ENCODE assay signal across 8 mouse cellular contexts in genomic region chr1:65185524-65186205, GRCm38 (mm10). TPM values are rescaled to one million over a fixed set of nuclear protein-coding genes. Genes with fewer than 3 reads are reported as not detected.
DNase-seq lines count a peak whose midpoint lies in the region; ATAC-seq lines count a peak whose summit lies in the region.

No protein-coding gene starts in this region.

- H3K4me3 ChIP-seq in brown adipose tissue, adult 24 weeks (ENCODE audit: insufficient read depth, low read depth, low read length), result peak overlapping the region; percentile 62
- H3K4me3 ChIP-seq in heart, embryonic 12.5 days, result peak overlapping the region; percentile 78
- H3K4me3 ChIP-seq in limb, embryonic 11.5 days (ENCODE audit: low read depth, low read length), result peak overlapping the region; percentile 88
- peak overlapping the region; percentile 88 for H3K4me3 ChIP-seq in neural tube, embryonic 14.5 days (ENCODE audit: low read depth, low read length)

- peak; percentile 11 for DNase-seq in layer of hippocampus, adult 11-12 months (ENCODE audit: low spot score)
- DNase-seq in layer of hippocampus, postnatal 25 days (ENCODE audit: extremely low spot score in 1 of 2, low spot score in 1 of 2), result no peak
- DNase-seq in limb, embryonic 11.5 days (ENCODE audit: low spot score), result no peak
- DNase-seq in frontal cortex, postnatal 10 days (ENCODE audit: low spot score in 2 of 2), result no peak
- no peak for DNase-seq in thymus, postnatal 25 days

- peak overlapping the region; percentile 13 for H3K27ac ChIP-seq in brown adipose tissue, adult 24 weeks (replicated peaks; ENCODE audit: low read depth, low read length)
- H3K27ac ChIP-seq in heart, embryonic 12.5 days (ENCODE audit: poor library complexity, severe bottlenecking), result peak overlapping the region; percentile 46; the same call in 1 of the 2 replicates
- no peak overlapping the region for H3K27ac ChIP-seq in limb, embryonic 11.5 days (replicated peaks; ENCODE audit: low read depth, low read length)
- peak overlapping the region; percentile 76; the same call in 1 of the 2 replicates for H3K27ac ChIP-seq in neural tube, embryonic 14.5 days (ENCODE audit: low read depth, low read length)

- no peaks in the 10 kb centered on the region for H3K27me3 ChIP-seq in heart, embryonic 12.5 days (replicated peaks)
- H3K27me3 ChIP-seq in limb, embryonic 11.5 days (ENCODE audit: control insufficient read depth, insufficient read depth, low read length), result no peaks in the 10 kb centered on the region
- H3K27me3 ChIP-seq in neural tube, embryonic 14.5 days (ENCODE audit: control insufficient read depth, insufficient read depth, low read length), result no peaks in the 10 kb centered on the region

- H3K9ac ChIP-seq in heart, embryonic 12.5 days, result peak overlapping the region; percentile 59; the same call in 1 of the 2 replicates
- H3K9ac ChIP-seq in limb, embryonic 11.5 days (ENCODE audit: low read length), result peak overlapping the region; percentile 9
- H3K9ac ChIP-seq in neural tube, embryonic 14.5 days (replicated peaks; ENCODE audit: low read depth, low read length), result peak overlapping the region; percentile 59

- WGBS in heart, embryonic 12.5 days, result 26% methylated on average over 12 of the region's 12 CpGs
- 26% methylated on average over 12 of the region's 12 CpGs for WGBS in limb, embryonic 11.5 days
- 31% methylated on average over 12 of the region's 12 CpGs for WGBS in neural tube, embryonic 14.5 days

- no peaks in the 10 kb centered on the region for H3K9me3 ChIP-seq in heart, embryonic 12.5 days (replicated peaks)
- H3K9me3 ChIP-seq in limb, embryonic 11.5 days (ENCODE audit: control insufficient read depth, low read length), result no peaks in the 10 kb centered on the region
- H3K9me3 ChIP-seq in neural tube, embryonic 14.5 days (ENCODE audit: control insufficient read depth, low read length), result no peaks in the 10 kb centered on the region

- no peaks in the 10 kb centered on the region for H3K36me3 ChIP-seq in heart, embryonic 12.5 days
- H3K36me3 ChIP-seq in limb, embryonic 11.5 days (ENCODE audit: control insufficient read depth, insufficient read depth, low read length), result no peaks in the 10 kb centered on the region
- H3K36me3 ChIP-seq in neural tube, embryonic 14.5 days (ENCODE audit: control insufficient read depth, insufficient read depth, low read length), result no peaks in the 10 kb centered on the region

- H3K4me2 ChIP-seq in heart, embryonic 12.5 days, result peak overlapping the region; percentile 93
- H3K4me2 ChIP-seq in limb, embryonic 11.5 days (ENCODE audit: low read depth, severe bottlenecking), result peak overlapping the region; percentile 57
- H3K4me2 ChIP-seq in neural tube, embryonic 14.5 days (ENCODE audit: low read depth, low read length), result peak overlapping the region; percentile 63

- H3K4me1 ChIP-seq in brown adipose tissue, adult 24 weeks (ENCODE audit: control insufficient read depth, insufficient read depth, insufficient read length, low read length), result no peaks in the 10 kb centered on the region; the same call in none of the 2 replicates
- peaks cover 10% of the 10 kb centered on the region for H3K4me1 ChIP-seq in heart, embryonic 12.5 days (replicated peaks)
- no peaks in the 10 kb centered on the region for H3K4me1 ChIP-seq in limb, embryonic 11.5 days (ENCODE audit: control insufficient read depth, insufficient read depth, low read length)
- peaks cover 12% of the 10 kb centered on the region for H3K4me1 ChIP-seq in neural tube, embryonic 14.5 days (ENCODE audit: control insufficient read depth, insufficient read depth, low read length)

- no peak for ATAC-seq in heart, embryonic 12.5 days (ENCODE audit: insufficient number of reproducible peaks, low FRiP score)
- ATAC-seq in limb, embryonic 11.5 days (ENCODE audit: insufficient number of reproducible peaks, low FRiP score, low TSS enrichment, low read depth), result peak; percentile 1; the same call in 1 of the 2 replicates
- no peak for ATAC-seq in neural tube, embryonic 14.5 days (ENCODE audit: low read depth)

RNA-seq across cellular contexts. Expression of gene Idh1, which starts 0.6 kb away (rescaled TPM):
- 10 to 100 TPM; 52.2 to 57.4 TPM for total RNA-seq in layer of hippocampus, postnatal 25 days (2021)
- 333 and 355 TPM in 2 replicates for polyA plus RNA-seq in brown adipose tissue, adult 24 weeks (2012; ENCODE audit: insufficient read depth, insufficient read length, missing spikeins)
- 66.1 and 68.8 TPM in 2 replicates for polyA plus RNA-seq in heart, embryonic 12.5 days (2016; fragmentation: Nextera tagmentation; extraction: Ambion mirVana)
- 174 and 176 TPM in 2 replicates for polyA plus RNA-seq in limb, embryonic 11.5 days (2014; fragmentation: Nextera tagmentation; extraction: Ambion mirVana)
- polyA plus RNA-seq in neural tube, embryonic 14.5 days (2014; fragmentation: Nextera tagmentation; extraction: Ambion mirVana), result 492 and 510 TPM in 2 replicates

RNA-seq across cellular contexts. Expression of gene Pikfyve, which starts 0.8 kb away (rescaled TPM):
- 10 to 100 TPM; 38.9 to 42.3 TPM for total RNA-seq in layer of hippocampus, postnatal 25 days (2021)
- 9.1 and 9.5 TPM in 2 replicates for polyA plus RNA-seq in brown adipose tissue, adult 24 weeks (2012; ENCODE audit: insufficient read depth, insufficient read length, missing spikeins)
- polyA plus RNA-seq in heart, embryonic 12.5 days (2016; fragmentation: Nextera tagmentation; extraction: Ambion mirVana), result 9.5 and 11.1 TPM in 2 replicates
- polyA plus RNA-seq in limb, embryonic 11.5 days (2014; fragmentation: Nextera tagmentation; extraction: Ambion mirVana), result 16.3 and 16.5 TPM in 2 replicates
- polyA plus RNA-seq in neural tube, embryonic 14.5 days (2014; fragmentation: Nextera tagmentation; extraction: Ambion mirVana), result 17.3 and 22.3 TPM in 2 replicates

Comparison
In these comparisons a context has a peak if more than half of its experiments do, and no peak if none do; other contexts are left out.
1. H3K9ac ChIP-seq: peak in every context shown above with its lines; median percentile 59 in heart, embryonic 12.5 days; 59 in neural tube, embryonic 14.5 days; 9 in limb, embryonic 11.5 days.